In the genomic region with DNA sequence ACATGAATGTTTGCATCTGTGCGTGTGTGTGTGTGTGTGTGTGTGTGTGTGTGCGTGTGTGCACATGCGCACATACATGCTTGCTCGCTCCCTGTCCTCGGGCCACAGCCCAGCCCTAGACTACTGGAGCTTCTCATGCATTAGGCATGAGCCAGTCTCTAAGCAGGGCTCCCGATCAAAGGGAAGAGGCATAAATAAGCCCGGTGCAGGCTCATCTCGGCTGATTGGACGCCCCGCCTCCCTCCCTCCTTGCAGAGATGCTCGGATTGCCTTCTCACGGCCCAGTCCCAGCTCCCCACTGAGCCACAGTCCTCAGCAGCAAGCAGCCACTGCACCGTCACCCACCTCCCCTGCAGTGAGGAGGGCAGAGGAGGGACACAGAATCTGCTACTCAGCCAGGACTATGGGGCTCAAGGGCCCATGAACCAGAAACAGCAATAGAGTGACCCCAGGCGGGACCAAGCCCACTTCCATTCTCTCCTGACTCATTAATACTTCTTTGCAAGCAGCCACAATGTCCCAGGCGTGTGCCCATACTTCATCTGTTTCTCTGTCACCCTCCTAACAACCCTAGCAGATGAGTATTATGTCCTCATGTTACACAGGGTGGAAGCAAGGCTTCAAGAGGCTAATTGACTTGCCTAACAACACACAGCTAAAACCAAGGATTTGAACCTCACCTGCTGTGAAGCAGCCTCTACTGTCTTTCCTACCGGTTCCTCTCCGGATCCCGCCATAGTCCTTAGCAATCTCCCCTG, we compare ENCODE assay signal across 10 mouse cellular contexts.
DNase-seq lines count a peak whose midpoint lies in the region; ATAC-seq lines count a peak whose summit lies in the region.
"Had no signal": no experiment of that assay in that cellular context is flagged by ENCODE, and none has a peak within 500 bp of the region (broad histone marks: within the 10 kb centered on the region; RNA-seq: fewer than 3 reads in every experiment).

No protein-coding gene starts in this region.

- no peaks in the 10 kb centered on the region for H3K9me3 ChIP-seq in forebrain, embryonic 11.5 days (ENCODE audit: control insufficient read depth, low read length)
- no peaks in the 10 kb centered on the region for H3K9me3 ChIP-seq in midbrain, embryonic 11.5 days (ENCODE audit: control insufficient read depth, low read length)

- peaks cover 4% of the 10 kb centered on the region; the same call in 1 of the 2 replicates for H3K27me3 ChIP-seq in forebrain, embryonic 11.5 days (ENCODE audit: control insufficient read depth, insufficient read depth, low read length)
- H3K27me3 ChIP-seq in midbrain, embryonic 11.5 days (ENCODE audit: control insufficient read depth, insufficient read depth, low read length) = peaks cover 4% of the 10 kb centered on the region; the same call in 1 of the 2 replicates

- no peak overlapping the region for H3K9ac ChIP-seq in forebrain, embryonic 11.5 days (ENCODE audit: low read length)
- no peak overlapping the region for H3K9ac ChIP-seq in midbrain, embryonic 11.5 days (ENCODE audit: low read length)

- H3K4me1 ChIP-seq in forebrain, embryonic 11.5 days (replicated peaks; ENCODE audit: control insufficient read depth, insufficient read depth, low read length) = peaks cover 24% of the 10 kb centered on the region
- H3K4me1 ChIP-seq in midbrain, embryonic 11.5 days (ENCODE audit: control insufficient read depth, insufficient read depth, low read length) = peaks cover 28% of the 10 kb centered on the region

- 10% methylated on average over 18 of the region's 18 CpGs for WGBS in forebrain, embryonic 11.5 days
- WGBS in midbrain, embryonic 11.5 days = 5% methylated on average over 18 of the region's 18 CpGs

- H3K36me3 ChIP-seq in forebrain, embryonic 11.5 days (ENCODE audit: control insufficient read depth, insufficient read depth, low read length) = no peaks in the 10 kb centered on the region
- H3K36me3 ChIP-seq in midbrain, embryonic 11.5 days (ENCODE audit: control insufficient read depth, insufficient read depth, low read length) = no peaks in the 10 kb centered on the region

- no peak overlapping the region for H3K4me2 ChIP-seq in forebrain, embryonic 11.5 days (ENCODE audit: low read depth, low read length, severe bottlenecking)
- no peak overlapping the region; the same call in none of the 2 replicates for H3K4me2 ChIP-seq in midbrain, embryonic 11.5 days

- peak; percentile 38 for DNase-seq in right cerebral cortex, adult 18-20 months
- DNase-seq in right cerebral cortex, postnatal 14 days = no peak
- DNase-seq in forebrain, embryonic 11.5 days (ENCODE audit: low spot score) = peak; percentile 83
- peak; percentile 94 for DNase-seq in midbrain, embryonic 11.5 days (ENCODE audit: low spot score, missing footprints)
- no peak for DNase-seq in lung, postnatal 25 days (ENCODE audit: low spot score)
- no peak for DNase-seq in cerebellum, postnatal 36 days
- no peak for DNase-seq in cerebellum, adult 11-12 months
- DNase-seq: adrenal gland, postnatal 36 days; heart, postnatal 4 days; lung, adult 18-20 months had no signal

- peak; percentile 95 for ATAC-seq in forebrain, embryonic 11.5 days (replicated peaks; ENCODE audit: low FRiP score)
- ATAC-seq in midbrain, embryonic 11.5 days (ENCODE audit: low FRiP score) = peak; percentile 98

- H3K27ac ChIP-seq in forebrain, embryonic 11.5 days (ENCODE audit: low read depth, low read length) = no peak overlapping the region; the same call in 1 of the 2 replicates
- peak overlapping the region; percentile 66; the same call in 1 of the 2 replicates for H3K27ac ChIP-seq in midbrain, embryonic 11.5 days (ENCODE audit: low read depth, low read length)

- no peak overlapping the region for H3K4me3 ChIP-seq in forebrain, embryonic 11.5 days (ENCODE audit: low read depth, low read length)
- no peak overlapping the region for H3K4me3 ChIP-seq in midbrain, embryonic 11.5 days (ENCODE audit: low read depth, low read length)

Comparison
In these comparisons a context has a peak if more than half of its experiments do, and no peak if none do; other contexts are left out.
1. DNase-seq: peak in right cerebral cortex, adult 18-20 months (single experiment), forebrain, embryonic 11.5 days (single experiment) and midbrain, embryonic 11.5 days (single experiment); none in right cerebral cortex, postnatal 14 days (single experiment), lung, postnatal 25 days (single experiment), cerebellum, postnatal 36 days (0 of 2) and cerebellum, adult 11-12 months (single experiment).